In genomic region chr8:106769147-106769805, GRCm38 (mm10) we compare ENCODE assay signal across 23 mouse cellular contexts.
DNase-seq lines count a peak whose midpoint lies in the region; ATAC-seq and TF ChIP-seq lines count a peak whose summit lies in the region.
"Had no signal": no experiment of that assay in that cellular context is flagged by ENCODE, and none has a peak within 500 bp of the region (broad histone marks: within the 10 kb centered on the region; RNA-seq: fewer than 3 reads in every experiment).

No protein-coding gene starts in this region.

- 71% methylated on average over 13 of the region's 13 CpGs for WGBS in intestine, embryonic 16.5 days

- intact Hi-C loops in gastrocnemius, adult 2 months (cut with DNase I): no loop called here

- no peak overlapping the region for H3K9ac ChIP-seq in intestine, embryonic 16.5 days (ENCODE audit: low read depth, low read length)
- H3K9ac ChIP-seq: forebrain, embryonic 15.5 days; heart, embryonic 13.5 days; hindbrain, embryonic 13.5 days had no signal

- peak; percentile 82 for DNase-seq in heart, adult 11 months
- no peak for DNase-seq in heart, adult 9 months (ENCODE audit: low spot score in 2 of 2)
- peak; percentile 16 for DNase-seq in retina, postnatal 1 day
- no peak for DNase-seq in retina, embryonic 14.5 days (ENCODE audit: low spot score)
- DNase-seq in layer of hippocampus, adult 2 months (ENCODE audit: low spot score in 2 of 2): no peak
- DNase-seq in gastrocnemius, adult 2 months: no peak
- DNase-seq: adrenal gland, postnatal 14 days; cerebellum, adult 11-12 months; cerebellum, postnatal 25 days; kidney, postnatal 25 days; layer of hippocampus, adult 9-11 months; lung, adult 2 months; right cerebral cortex, adult 18-20 months; thymus, postnatal 14 days had no signal

- H3K4me3 ChIP-seq in intestine, embryonic 16.5 days (ENCODE audit: low read length): no peak overlapping the region
- H3K4me3 ChIP-seq in layer of hippocampus, adult 2 months: no peak overlapping the region
- no peak overlapping the region for H3K4me3 ChIP-seq in gastrocnemius, adult 2 months
- H3K4me3 ChIP-seq: forebrain, embryonic 15.5 days; heart, embryonic 13.5 days; hindbrain, embryonic 13.5 days; left cerebral cortex, adult 2 months; limb, embryonic 10.5 days had no signal

- H3K36me3 ChIP-seq in intestine, embryonic 16.5 days (ENCODE audit: control insufficient read depth, insufficient read depth, low read length): no peaks in the 10 kb centered on the region
- H3K36me3 ChIP-seq: forebrain, embryonic 15.5 days; G1E; heart, embryonic 13.5 days; hindbrain, embryonic 13.5 days had no signal

- no peak overlapping the region for H3K4me2 ChIP-seq in intestine, embryonic 16.5 days (ENCODE audit: low read depth, low read length)
- H3K4me2 ChIP-seq: forebrain, embryonic 15.5 days; heart, embryonic 13.5 days; hindbrain, embryonic 13.5 days; liver, embryonic 11.5 days had no signal

- H3K4me1 ChIP-seq in intestine, embryonic 16.5 days (ENCODE audit: control insufficient read depth, insufficient read depth, low read length): 0 out of 2 replicates have a peak, but pooled peaks cover 4% of the 10 kb centered on the region
- H3K4me1 ChIP-seq: forebrain, embryonic 15.5 days; heart, embryonic 13.5 days; hindbrain, embryonic 13.5 days had no signal

- TF ChIP-seq CTCF in layer of hippocampus, adult 2 months (conservative IDR thresholded peaks at IDR 0.05): no peak
- no peak for TF ChIP-seq CTCF in gastrocnemius, adult 2 months (IDR thresholded peaks at IDR 0.05)

- no peaks in the 10 kb centered on the region for H3K9me3 ChIP-seq in intestine, embryonic 16.5 days (ENCODE audit: control insufficient read depth, low read length)
- H3K9me3 ChIP-seq: forebrain, embryonic 15.5 days; G1E; heart, embryonic 13.5 days; hindbrain, embryonic 13.5 days; limb, embryonic 10.5 days had no signal

- H3K27ac ChIP-seq in intestine, embryonic 16.5 days (ENCODE audit: low read length): no peak overlapping the region
- no peak overlapping the region for H3K27ac ChIP-seq in layer of hippocampus, adult 2 months
- no peak overlapping the region for H3K27ac ChIP-seq in gastrocnemius, adult 2 months
- H3K27ac ChIP-seq: forebrain, embryonic 15.5 days; heart, embryonic 13.5 days; hindbrain, embryonic 13.5 days; left cerebral cortex, adult 2 months; limb, embryonic 10.5 days had no signal

- H3K27me3 ChIP-seq in intestine, embryonic 16.5 days (replicated peaks; ENCODE audit: control insufficient read depth, insufficient read depth, low read length): no peaks in the 10 kb centered on the region
- H3K27me3 ChIP-seq: forebrain, embryonic 15.5 days; heart, embryonic 13.5 days; hindbrain, embryonic 13.5 days had no signal

- 0 out of 2 replicates have a peak, but pooled peaks have one; percentile 44 for ATAC-seq in intestine, embryonic 16.5 days
- ATAC-seq: forebrain, embryonic 15.5 days; inflammation-experienced regulatory T-cells, adult 6 months had no signal

Comparison
In these comparisons a context has a peak if more than half of its experiments do, and no peak if none do; other contexts are left out.
1. DNase-seq: peak in heart, adult 11 months (single experiment) and retina, postnatal 1 day (single experiment); none in heart, adult 9 months (0 of 2), retina, embryonic 14.5 days (single experiment), layer of hippocampus, adult 2 months (0 of 2) and gastrocnemius, adult 2 months (single experiment).